Mouse (Mus musculus) brain, embryonic 14.5 days (tissue): Measurements from ENCODE around the gene Hist2h3c1.

Experiments
- CTCF ChIP-seq: fragments of 200-500 bp; IDR thresholded peaks from 2 replicates; pipeline ENCODE4 v1.5.1; 2012; ENCODE audit warnings: inconsistent platforms, mild to moderate bottlenecking, moderate library complexity, borderline replicate concordance; ENCODE audit not compliant: insufficient read depth, insufficient read length; ENCODE audit errors: extremely low read depth
- POLR2A ChIP-seq: fragments of 200-500 bp; IDR thresholded peaks from 2 replicates; pipeline ENCODE4 v1.6.1; 2012; ENCODE audit warnings: mild to moderate bottlenecking, inconsistent platforms, borderline replicate concordance; ENCODE audit not compliant: poor library complexity, insufficient read depth, insufficient read length, severe bottlenecking; ENCODE audit errors: extremely low read depth

GRCm38 (mm10) chr3:96250890-96251289, 4.4 kb downstream of the Hist2h3c1 start:
- TF ChIP-seq CTCF = no peak
- no peak for TF ChIP-seq POLR2A
